Mouse (Mus musculus) monocyte, adult 5-6 weeks (primary cell): ENCODE measurements around the gene Wfdc15b. TPM values are rescaled to one million over a fixed set of nuclear protein-coding genes. Genes with fewer than 3 reads are reported as not detected.

Source experiments
- ATAC-seq: fragments of 153-309, 156-312 bp; replicated peaks from 2 replicates; pipeline ENCODE4 v1.8.0; 2017; ENCODE audit warnings: mild to moderate bottlenecking; ENCODE audit not compliant: low TSS enrichment, insufficient number of reproducible peaks, severe bottlenecking, poor library complexity, low FRiP score
- total RNA-seq: library from RNA; stranded (forward); fragments of 200-1000, 200-491, 200-594 nt; gene quantifications from 3 replicates; pipeline ENCODE4 v1.2.3, GENCODE M21; 2017

Wfdc15b gene
- total RNA-seq, 1 experiment from 2014 or later: not detected

- no peak for ATAC-seq
Observed at GRCm38 (mm10) chr2:164182692-164183255, 38.7 kb downstream of the Wfdc15b start, which contains the start of gene Wfdc5. Gene Wfdc5 (minus strand): TSS chr2:164182742.

- no peak for ATAC-seq
Observed at GRCm38 (mm10) chr2:164180770-164181169, 40.7 kb downstream of the Wfdc15b start.

GRCm38 (mm10) chr2:164180124-164180523 lies 41.3 kb downstream of the Wfdc15b start:
- no peak for ATAC-seq

- no peak for ATAC-seq
Observed at GRCm38 (mm10) chr2:164177831-164178230, 43.6 kb downstream of the Wfdc15b start.

- no peak for ATAC-seq
Observed at GRCm38 (mm10) chr2:164175850-164176249, 45.6 kb downstream of the Wfdc15b start.

- ATAC-seq: no peak
Observed at GRCm38 (mm10) chr2:164174649-164175395, 46.6 kb downstream of the Wfdc15b start.

- ATAC-seq: no peak
Observed at GRCm38 (mm10) chr2:164173394-164173793, 48.1 kb downstream of the Wfdc15b start.

- ATAC-seq: no peak
Observed at GRCm38 (mm10) chr2:164170902-164171301, 50.6 kb downstream of the Wfdc15b start, which contains the start of gene Kcns1. Gene Kcns1 (minus strand): TSS chr2:164171113.

- ATAC-seq: no peak
Observed at GRCm38 (mm10) chr2:164170326-164170725, 51.1 kb downstream of the Wfdc15b start.

- ATAC-seq: no peak
Observed at GRCm38 (mm10) chr2:164168571-164168946, 52.9 kb downstream of the Wfdc15b start.

GRCm38 (mm10) chr2:164167752-164168570 lies 53.5 kb downstream of the Wfdc15b start:
- no peak for ATAC-seq

- ATAC-seq: no peak
Observed at GRCm38 (mm10) chr2:164164941-164165340, 56.5 kb downstream of the Wfdc15b start.

Other genes starting within 250 kb of the Wfdc15b start
- gene Ywhab, start 226.7 kb downstream of the Wfdc15b start, total RNA-seq: 50.9 to 83.0 TPM (median 67.5 TPM) in 3 replicates
- 1.9 to 3.5 TPM in 2 of 3 replicates, not detected in the other for gene Pabpc1l, start 196.2 kb downstream of the Wfdc15b start, total RNA-seq
- 304 to 378 TPM (median 341 TPM) in 3 replicates for gene Stk4, start 151.3 kb downstream of the Wfdc15b start, total RNA-seq
- gene Tomm34, start 150.5 kb downstream of the Wfdc15b start, total RNA-seq: 38.3 to 59.3 TPM (median 43.2 TPM) in 3 replicates
- gene Kcns1, start 50.5 kb downstream of the Wfdc15b start, total RNA-seq: not detected in 3 replicates
- not detected in 3 replicates for gene Wfdc5, start 38.9 kb downstream of the Wfdc15b start, total RNA-seq
- not detected in 3 replicates for gene Wfdc12, start 31.1 kb downstream of the Wfdc15b start, total RNA-seq
- gene Wfdc15a, start 21.5 kb downstream of the Wfdc15b start, total RNA-seq: not detected in 3 replicates
- 1.1 to 1.6 TPM in 2 of 3 replicates, not detected in the other for gene Svs2, start 16.8 kb upstream of the Wfdc15b start, total RNA-seq
- not detected in 3 replicates for gene Svs3b, start 35.0 kb upstream of the Wfdc15b start, total RNA-seq
- not detected in 3 replicates for gene Svs4, start 56.8 kb upstream of the Wfdc15b start, total RNA-seq
- not detected in 3 replicates for gene Svs3a, start 67.6 kb upstream of the Wfdc15b start, total RNA-seq
- gene Svs6, start 95.1 kb upstream of the Wfdc15b start, total RNA-seq: not detected in 3 replicates
- gene Svs5, start 111.1 kb upstream of the Wfdc15b start, total RNA-seq: not detected in 3 replicates
- gene Slpi, start 167.4 kb upstream of the Wfdc15b start, total RNA-seq: 7.4 to 25.2 TPM (median 20.6 TPM) in 3 replicates
- not detected in 3 replicates for gene Rbpjl, start 181.5 kb upstream of the Wfdc15b start, total RNA-seq
- gene Matn4, start 183.5 kb upstream of the Wfdc15b start, total RNA-seq: not detected in 3 replicates
- 14.1 to 26.0 TPM (median 16.6 TPM) in 3 replicates for gene Sdc4, start 222.2 kb upstream of the Wfdc15b start, total RNA-seq
- gene Sys1, start 235.3 kb upstream of the Wfdc15b start, total RNA-seq: 17.0 to 30.1 TPM (median 24.9 TPM) in 3 replicates
- 4.9 TPM in 1 of 3 replicates, not detected in the others for gene Gm20458, start 239.3 kb upstream of the Wfdc15b start, total RNA-seq